Mouse (Mus musculus) limb, embryonic 15.5 days (tissue): ENCODE measurements around the gene Nos1ap. TPM values are rescaled to one million over a fixed set of nuclear protein-coding genes. Genes with fewer than 3 reads are reported as not detected.

Experiments used
- ATAC-seq: fragments of 200-750 bp; cut with Nextera tagmentation; 2 replicates; pipeline ENCODE4 v1.8.0; 2017; ENCODE audit warnings: low read depth, moderate TSS enrichment; ENCODE audit not compliant: insufficient number of reproducible peaks, low FRiP score, low TSS enrichment
- H3K27ac ChIP-seq: fragments of 300-500 bp; sonication (generic); 2 replicates; pipeline ENCODE4 v1.5.1; 2015; ENCODE audit warnings: moderate library complexity, mild to moderate bottlenecking, inconsistent platforms
- H3K27me3 ChIP-seq: fragments of 300-500 bp; sonication (generic); 2 replicates; pipeline ENCODE4 v1.6.1; 2015; ENCODE audit warnings: inconsistent platforms
- H3K36me3 ChIP-seq: fragments of 300-500 bp; sonication (generic); 2 replicates; pipeline ENCODE4 v1.6.1; 2015; ENCODE audit warnings: inconsistent platforms
- H3K4me1 ChIP-seq: fragments of 300-500 bp; sonication (generic); 2 replicates; pipeline ENCODE4 v1.6.1; 2015; ENCODE audit warnings: inconsistent platforms
- H3K4me2 ChIP-seq: fragments of 300-500 bp; sonication (generic); 2 replicates; pipeline ENCODE4 v1.6.1; 2015; ENCODE audit warnings: mild to moderate bottlenecking, inconsistent platforms
- H3K4me3 ChIP-seq: fragments of 300-500 bp; sonication (generic); 2 replicates; pipeline ENCODE4 v1.5.1; 2015; ENCODE audit warnings: mild to moderate bottlenecking, inconsistent platforms
- H3K9ac ChIP-seq: fragments of 300-500 bp; sonication (generic); 2 replicates; pipeline ENCODE4 v1.6.1; 2015; ENCODE audit warnings: inconsistent platforms
- H3K9me3 ChIP-seq: fragments of 300-500 bp; sonication (generic); 2 replicates; pipeline ENCODE4 v1.6.1; 2016; ENCODE audit warnings: inconsistent platforms
- WGBS: fragments of 180-500 bp; shearing (Covaris S2); methylation state at CpG from one replicate; pipeline ENCODE4 v1.1.7; 2015; 5-methylcytosine and 5-hydroxymethylcytosine counted together
- polyA plus RNA-seq: library from polyadenylated mRNA; unstranded; fragments of >200 nt; fragmentation: Nextera tagmentation; extraction: Ambion mirVana; gene quantifications from 2 replicates; pipeline ENCODE4 v1.2.1, GENCODE M21; 2015

Gene Nos1ap
- polyA plus RNA-seq, 1 experiment from 2014 or later = 10.1 TPM

GRCm38 (mm10) chr1:170368864-170369263 is 220.8 kb downstream of the Nos1ap start:
- Histone ChIP-seq H3K9ac (no peak overlapping the region), H3K27ac (no peak overlapping the region), H3K27me3 (no peaks in the 10 kb centered on the region), H3K4me2 (no peak overlapping the region), H3K4me3 (no peak overlapping the region), H3K4me1 (no peaks in the 10 kb centered on the region), H3K9me3 (no peaks in the 10 kb centered on the region), H3K36me3 (no peaks in the 10 kb centered on the region)
- WGBS = 74% methylated on average over 7 of the region's 7 CpGs
- no peak for ATAC-seq

GRCm38 (mm10) chr1:170366981-170367700 is 222.5 kb downstream of the Nos1ap start:
- ATAC-seq = no peak
- Histone ChIP-seq H3K4me3 (no peak overlapping the region), H3K4me1 (no peaks in the 10 kb centered on the region), H3K9me3 (no peaks in the 10 kb centered on the region), H3K27me3 (no peaks in the 10 kb centered on the region), H3K27ac (no peak overlapping the region), H3K9ac (no peak overlapping the region), H3K36me3 (no peaks in the 10 kb centered on the region), H3K4me2 (no peak overlapping the region)
- 80% methylated on average over 7 of the region's 7 CpGs for WGBS

- no peaks in the 10 kb centered on the region for H3K9me3 ChIP-seq
- no peak overlapping the region for H3K4me3 ChIP-seq
- no peaks in the 10 kb centered on the region for H3K36me3 ChIP-seq
- WGBS = 90% methylated on average over 3 of the region's 3 CpGs
- H3K4me2 ChIP-seq = no peak overlapping the region
- no peak overlapping the region for H3K27ac ChIP-seq
- H3K9ac ChIP-seq = no peak overlapping the region
- no peak for ATAC-seq
- H3K27me3 ChIP-seq = no peaks in the 10 kb centered on the region
- no peaks in the 10 kb centered on the region for H3K4me1 ChIP-seq
These were observed 225.9 kb downstream of the Nos1ap start for GRCm38 (mm10) chr1:170363746-170364145.

GRCm38 (mm10) chr1:170360183-170360915 is 229.3 kb downstream of the Nos1ap start:
- Histone ChIP-seq H3K27me3 (no peaks in the 10 kb centered on the region), H3K9me3 (no peaks in the 10 kb centered on the region), H3K36me3 (no peaks in the 10 kb centered on the region), H3K27ac (no peak overlapping the region), H3K9ac (no peak overlapping the region), H3K4me2 (no peak overlapping the region), H3K4me3 (no peak overlapping the region), H3K4me1 (no peaks in the 10 kb centered on the region)
- 64% methylated on average over 10 of the region's 10 CpGs for WGBS
- ATAC-seq = no peak

- H3K36me3 ChIP-seq = no peaks in the 10 kb centered on the region
These were observed 236.3 kb downstream of the Nos1ap start for GRCm38 (mm10) chr1:170353335-170353734.

GRCm38 (mm10) chr1:170351080-170351479 is 238.6 kb downstream of the Nos1ap start:
- Histone ChIP-seq H3K9ac (no peak overlapping the region), H3K27me3 (no peaks in the 10 kb centered on the region)
- ATAC-seq = no peak

More at GRCm38 (mm10) chr1:170353335-170353734, 236.3 kb downstream of the Nos1ap start:
- ATAC-seq = no peak
- Histone ChIP-seq H3K9ac (no peak overlapping the region), H3K27ac (no peak overlapping the region), H3K9me3 (no peaks in the 10 kb centered on the region), H3K4me2 (no peak overlapping the region), H3K4me1 (no peaks in the 10 kb centered on the region), H3K27me3 (no peaks in the 10 kb centered on the region), H3K4me3 (no peak overlapping the region)
- WGBS = 52% methylated on average over 3 of the region's 3 CpGs

GRCm38 (mm10) chr1:170346266-170346665 is 243.4 kb downstream of the Nos1ap start:
- no peak overlapping the region for H3K9ac ChIP-seq
- no peak overlapping the region for H3K4me3 ChIP-seq
- H3K4me1 ChIP-seq = no peaks in the 10 kb centered on the region
- 71% methylated on average over 3 of the region's 3 CpGs for WGBS
- no peaks in the 10 kb centered on the region for H3K9me3 ChIP-seq
- H3K4me2 ChIP-seq = no peak overlapping the region
- H3K36me3 ChIP-seq = no peaks in the 10 kb centered on the region
- H3K27ac ChIP-seq = no peak overlapping the region
- H3K27me3 ChIP-seq = no peaks in the 10 kb centered on the region
- ATAC-seq = no peak

More at GRCm38 (mm10) chr1:170351080-170351479, 238.6 kb downstream of the Nos1ap start:
- no peak overlapping the region for H3K4me3 ChIP-seq
- H3K4me2 ChIP-seq = no peak overlapping the region
- H3K9me3 ChIP-seq = no peaks in the 10 kb centered on the region
- no peak overlapping the region for H3K27ac ChIP-seq
- no peaks in the 10 kb centered on the region for H3K36me3 ChIP-seq
- no peaks in the 10 kb centered on the region for H3K4me1 ChIP-seq

- no peaks in the 10 kb centered on the region for H3K4me1 ChIP-seq
- 92% methylated on average over 4 of the region's 4 CpGs for WGBS
- no peak overlapping the region for H3K27ac ChIP-seq
- H3K4me2 ChIP-seq = no peak overlapping the region
- H3K9me3 ChIP-seq = no peaks in the 10 kb centered on the region
- H3K27me3 ChIP-seq = no peaks in the 10 kb centered on the region
- no peaks in the 10 kb centered on the region for H3K36me3 ChIP-seq
- no peak overlapping the region for H3K9ac ChIP-seq
- H3K4me3 ChIP-seq = no peak overlapping the region
- no peak for ATAC-seq
These were observed 245.8 kb downstream of the Nos1ap start for GRCm38 (mm10) chr1:170343906-170344305.

- H3K27me3 ChIP-seq = no peaks in the 10 kb centered on the region
- no peak overlapping the region for H3K4me3 ChIP-seq
- H3K9ac ChIP-seq = no peak overlapping the region
- no peaks in the 10 kb centered on the region for H3K36me3 ChIP-seq
- ATAC-seq = no peak
- no peaks in the 10 kb centered on the region for H3K9me3 ChIP-seq
- WGBS = 58% methylated on average over 8 of the region's 8 CpGs
- no peaks in the 10 kb centered on the region for H3K4me1 ChIP-seq
- no peak overlapping the region for H3K4me2 ChIP-seq
- H3K27ac ChIP-seq = no peak overlapping the region
These were observed 246.6 kb downstream of the Nos1ap start for GRCm38 (mm10) chr1:170343081-170343480.

- no peak overlapping the region for H3K4me2 ChIP-seq
- no peaks in the 10 kb centered on the region for H3K27me3 ChIP-seq
- H3K4me1 ChIP-seq = no peaks in the 10 kb centered on the region
- no peak overlapping the region for H3K4me3 ChIP-seq
- H3K27ac ChIP-seq = no peak overlapping the region
- H3K9ac ChIP-seq = no peak overlapping the region
- no peak for ATAC-seq
- H3K36me3 ChIP-seq = no peaks in the 10 kb centered on the region
- 89% methylated on average over 3 of the region's 3 CpGs for WGBS
- no peaks in the 10 kb centered on the region for H3K9me3 ChIP-seq
These were observed 249.7 kb downstream of the Nos1ap start for GRCm38 (mm10) chr1:170339943-170340342.

- Histone ChIP-seq H3K9ac (no peak overlapping the region), H3K9me3 (no peaks in the 10 kb centered on the region), H3K4me1 (no peaks in the 10 kb centered on the region), H3K4me3 (no peak overlapping the region), H3K27me3 (no peaks in the 10 kb centered on the region), H3K4me2 (no peak overlapping the region), H3K27ac (no peak overlapping the region), H3K36me3 (no peaks in the 10 kb centered on the region; the same call in 1 of the 2 replicates)
- 90% methylated on average over 4 of the region's 4 CpGs for WGBS
- no peak for ATAC-seq
These were observed 256.9 kb downstream of the Nos1ap start for GRCm38 (mm10) chr1:170332775-170333174.

- no peak overlapping the region for H3K9ac ChIP-seq
- no peak overlapping the region for H3K27ac ChIP-seq
- no peaks in the 10 kb centered on the region for H3K27me3 ChIP-seq
- no peaks in the 10 kb centered on the region for H3K4me1 ChIP-seq
- ATAC-seq = no peak
- H3K36me3 ChIP-seq = no peaks in the 10 kb centered on the region; the same call in 1 of the 2 replicates
- H3K9me3 ChIP-seq = no peaks in the 10 kb centered on the region
- no peak overlapping the region for H3K4me3 ChIP-seq
- 61% methylated on average over 6 of the region's 6 CpGs for WGBS
- no peak overlapping the region for H3K4me2 ChIP-seq
These were observed 257.7 kb downstream of the Nos1ap start for GRCm38 (mm10) chr1:170331926-170332325.
